ENCODE assay signal across 8 mouse cellular contexts in genomic region chr10:53414092-53415085, GRCm38 (mm10). TPM values are rescaled to one million over a fixed set of nuclear protein-coding genes. Genes with fewer than 3 reads are reported as not detected.
DNase-seq lines count a peak whose midpoint lies in the region; ATAC-seq and TF ChIP-seq lines count a peak whose summit lies in the region.

No protein-coding gene starts in this region.

- H3K9ac ChIP-seq in hindbrain, embryonic 15.5 days, result no peak overlapping the region

- H3K4me1 ChIP-seq in heart, embryonic 10.5 days, result peaks cover 4% of the 10 kb centered on the region; the same call in 1 of the 2 replicates
- peaks cover 4% of the 10 kb centered on the region for H3K4me1 ChIP-seq in cortical plate, adult 2 months (ENCODE audit: control insufficient read depth, insufficient read depth, low read length)
- H3K4me1 ChIP-seq in hindbrain, embryonic 15.5 days (replicated peaks), result 0 out of 2 replicates have a peak, but pooled peaks cover 5% of the 10 kb centered on the region
- H3K4me1 ChIP-seq in thymus, adult 2 months (replicated peaks; ENCODE audit: control insufficient read depth, insufficient read depth, low read length), result no peaks in the 10 kb centered on the region

- WGBS in heart, embryonic 10.5 days, result 40% methylated on average over 6 of the region's 6 CpGs
- 35% methylated on average over 6 of the region's 6 CpGs for whole genome bisulfite sequencing in hindbrain, embryonic 15.5 days
- 57% methylated on average over 6 of the region's 6 CpGs for WGBS in thymus, adult 2 months

- no peak for ATAC-seq in hindbrain, embryonic 15.5 days (ENCODE audit: low FRiP score, low read depth)

- no peaks in the 10 kb centered on the region for H3K36me3 ChIP-seq in heart, embryonic 10.5 days
- H3K36me3 ChIP-seq in hindbrain, embryonic 15.5 days, result no peaks in the 10 kb centered on the region
- H3K36me3 ChIP-seq in thymus, adult 2 months (ENCODE audit: control insufficient read depth, insufficient read depth, low read length), result no peaks in the 10 kb centered on the region

- no peak overlapping the region for H3K4me3 ChIP-seq in heart, embryonic 10.5 days
- no peak overlapping the region for H3K4me3 ChIP-seq in cortical plate, adult 2 months (ENCODE audit: insufficient read depth, low read length)
- no peak overlapping the region for H3K4me3 ChIP-seq in hindbrain, embryonic 15.5 days
- no peak overlapping the region for H3K4me3 ChIP-seq in thymus, adult 2 months (ENCODE audit: control insufficient read depth, insufficient read depth, low read length)

- DNase-seq in heart, embryonic 10.5 days (ENCODE audit: low spot score), result no peak
- DNase-seq in heart, adult 8-10 months (ENCODE audit: low spot score), result no peak
- peak; percentile 10 for DNase-seq in mesoderm, embryonic 11.5 days (ENCODE audit: low read depth, low spot score)
- no peak for DNase-seq in thymus, adult 2 months
- no peak for DNase-seq in cerebellum, postnatal 36 days
- no peak for DNase-seq in urinary bladder, postnatal 25 days (ENCODE audit: low spot score)

- no peak overlapping the region for H3K4me2 ChIP-seq in hindbrain, embryonic 15.5 days

- H3K27ac ChIP-seq in heart, embryonic 10.5 days, result peak overlapping the region; percentile 53
- 0 out of 2 replicates have a peak overlapping the region, but pooled peaks have one; percentile 17 for H3K27ac ChIP-seq in cortical plate, adult 2 months (ENCODE audit: insufficient read depth, low read length)
- H3K27ac ChIP-seq in hindbrain, embryonic 15.5 days (replicated peaks), result peak overlapping the region; percentile 45
- no peak overlapping the region for H3K27ac ChIP-seq in thymus, adult 2 months (ENCODE audit: control insufficient read depth, insufficient read depth, low read length)

- no peaks in the 10 kb centered on the region for H3K27me3 ChIP-seq in heart, embryonic 10.5 days (ENCODE audit: insufficient read depth, poor library complexity, severe bottlenecking)
- H3K27me3 ChIP-seq in hindbrain, embryonic 15.5 days, result no peaks in the 10 kb centered on the region
- no peaks in the 10 kb centered on the region for H3K27me3 ChIP-seq in thymus, adult 2 months (ENCODE audit: control insufficient read depth, insufficient read depth, low read length)

- H3K9me3 ChIP-seq in heart, embryonic 10.5 days, result no peaks in the 10 kb centered on the region
- no peaks in the 10 kb centered on the region for H3K9me3 ChIP-seq in hindbrain, embryonic 15.5 days

- no peak for TF ChIP-seq CTCF in cortical plate, adult 2 months (IDR thresholded peaks at IDR 0.05; ENCODE audit: extremely low read depth, insufficient read depth, low read length)
- no peak for TF ChIP-seq CTCF in thymus, adult 2 months (IDR thresholded peaks at IDR 0.05; ENCODE audit: borderline replicate concordance, control insufficient read depth, extremely low read depth, insufficient read depth, low read length, poor library complexity)

- TF ChIP-seq POLR2A in cortical plate, adult 2 months (IDR thresholded peaks at IDR 0.05; ENCODE audit: extremely low read depth, insufficient read depth, low read length), result no peak
- TF ChIP-seq POLR2A in thymus, adult 2 months (IDR thresholded peaks at IDR 0.05; ENCODE audit: control insufficient read depth, extremely low read depth, insufficient read depth, low read length, poor library complexity), result no peak

RNA-seq across cellular contexts. Expression of gene Cep85l, which starts 34.6 kb away (rescaled TPM):
- 3.1 and 4.4 TPM in 2 replicates for polyA plus RNA-seq in heart, embryonic 10.5 days (2016; fragmentation: Nextera tagmentation; extraction: Ambion mirVana)
- total RNA-seq in heart, adult 8-10 months (2022), result 10 to 100 TPM; 13.1 to 16.0 (median 14.3) TPM
- 7.8 and 8.0 TPM in 2 replicates for polyA plus RNA-seq in cortical plate, adult 2 months (2012; rRNA removed)
- polyA plus RNA-seq in hindbrain, embryonic 15.5 days (2015; fragmentation: Nextera tagmentation; extraction: Ambion mirVana), result 5.0 TPM in 2 replicates
- 1.8 and 1.9 TPM in 2 replicates for polyA plus RNA-seq in thymus, adult 2 months (2012; rRNA removed)
